Mouse (Mus musculus) MEL (cell line): ENCODE data around the gene Urb2. TPM values are rescaled to one million over a fixed set of nuclear protein-coding genes. Genes with fewer than 3 reads are reported as not detected.
A peak's percentile ranks its signal among the peaks of the same experiment; 100 is the strongest.

Source experiments
- DNase-seq: peaks from one replicate; pipeline ENCODE4 v3.0.0; 2011; ENCODE audit warnings: low read depth, low spot score
- H3K27ac ChIP-seq: 2 replicates; pipeline ENCODE4 v1.5.1; 2012; ENCODE audit warnings: low read depth, mild to moderate bottlenecking, control low read depth, low read length, moderate library complexity; ENCODE audit not compliant: control insufficient read depth
- H3K27me3 ChIP-seq, 2 experiments: fragments of 150-350 bp in 1 of 2; sonication (generic) in 1 of 2; 2 replicates each; pipeline ENCODE4 v1.6.1; 2012; ENCODE audit warnings: low read length in 2 of 2, mild to moderate bottlenecking in 2 of 2, improper control_type of control experiment in 1 of 2, moderate library complexity in 1 of 2; ENCODE audit not compliant: insufficient read depth in 2 of 2, control insufficient read depth in 1 of 2
- H3K36me3 ChIP-seq, 2 experiments: 2 replicates each; pipeline ENCODE4 v1.6.1; 2012 to 2014; ENCODE audit warnings: low read length in 2 of 2, improper control_type of control experiment in 1 of 2, inconsistent platforms in 1 of 2, mild to moderate bottlenecking in 1 of 2; ENCODE audit not compliant: insufficient read depth in 2 of 2, control insufficient read depth in 1 of 2
- H3K4me1 ChIP-seq, 2 experiments: fragments of 150-350 bp in 1 of 2; sonication (generic) in 1 of 2; 2 replicates each; pipeline ENCODE4 v1.6.1; 2012; ENCODE audit warnings: low read length in 2 of 2, improper control_type of control experiment in 1 of 2, mild to moderate bottlenecking in 1 of 2; ENCODE audit not compliant: insufficient read depth in 2 of 2, control insufficient read depth in 1 of 2
- H3K4me3 ChIP-seq, 2 experiments: fragments of 150-350 bp in 1 of 2; sonication (generic) in 1 of 2; 2 replicates each; pipeline ENCODE4 v1.5.1; 2012; ENCODE audit warnings: low read depth in 2 of 2, low read length in 2 of 2, mild to moderate bottlenecking in 2 of 2, moderate library complexity in 2 of 2, control low read depth in 1 of 2, improper control_type of control experiment in 1 of 2; ENCODE audit not compliant: control insufficient read depth in 1 of 2, insufficient read depth in 1 of 2
- H3K79me2 ChIP-seq: 2 replicates; pipeline ENCODE4 v1.6.1; 2012; ENCODE audit warnings: mild to moderate bottlenecking, low read length, moderate library complexity; ENCODE audit not compliant: control insufficient read depth, poor library complexity, insufficient read depth
- H3K9ac ChIP-seq: 2 replicates; pipeline ENCODE4 v1.6.1; 2012; ENCODE audit warnings: low read depth, mild to moderate bottlenecking, control low read depth, low read length, moderate library complexity; ENCODE audit not compliant: control insufficient read depth, poor library complexity, severe bottlenecking
- H3K9me3 ChIP-seq: fragments of 150-350 bp; sonication (generic); replicated peaks from 2 replicates; pipeline ENCODE4 v1.6.1; 2012; ENCODE audit warnings: mild to moderate bottlenecking, low read length, improper control_type of control experiment, moderate library complexity; ENCODE audit not compliant: insufficient read depth
- BHLHE40 ChIP-seq: IDR thresholded peaks from 2 replicates; pipeline ENCODE4 v1.6.1; 2012; ENCODE audit warnings: low read depth, mild to moderate bottlenecking, inconsistent platforms, low read length, improper control_type of control experiment, borderline replicate concordance
- CHD1 ChIP-seq: IDR thresholded peaks from 2 replicates; pipeline ENCODE4 v1.6.1; 2012; ENCODE audit warnings: low read depth, mild to moderate bottlenecking, inconsistent platforms, low read length, improper control_type of control experiment
- CTCF ChIP-seq, 3 experiments: IDR thresholded peaks in 2 of 3; conservative IDR thresholded peaks in 1 of 3; 2 replicates each; pipeline ENCODE4 v1.5.1; 2011 to 2012; ENCODE audit warnings: low read length in 3 of 3, low read depth in 2 of 3, mild to moderate bottlenecking in 2 of 3, improper control_type of control experiment in 1 of 3, inconsistent platforms in 1 of 3, mixed read lengths in 1 of 3, moderate library complexity in 1 of 3; ENCODE audit not compliant: control insufficient read depth in 1 of 3, insufficient read depth in 1 of 3, poor library complexity in 1 of 3, severe bottlenecking in 1 of 3
- EP300 ChIP-seq, 2 experiments: IDR thresholded peaks; 2 replicates each; pipeline ENCODE4 v1.6.1; 2011; ENCODE audit warnings: improper control_type of control experiment in 2 of 2, low read length in 2 of 2, low read depth in 1 of 2, mild to moderate bottlenecking in 1 of 2
- GABPA ChIP-seq: IDR thresholded peaks from 2 replicates; pipeline ENCODE4 v1.6.1; 2012; ENCODE audit warnings: low read depth, mild to moderate bottlenecking, inconsistent platforms, low read length, improper control_type of control experiment, moderate library complexity
- GATA1 ChIP-seq: IDR thresholded peaks from 2 replicates; pipeline ENCODE4 v1.6.1; 2011; ENCODE audit warnings: low read depth, low read length, improper control_type of control experiment
- MYB ChIP-seq: IDR thresholded peaks from 2 replicates; pipeline ENCODE4 v1.6.1; 2011; ENCODE audit warnings: mild to moderate bottlenecking, low read depth, low read length, improper control_type of control experiment
- POLR2AphosphoS2 ChIP-seq: IDR thresholded peaks from 2 replicates; pipeline ENCODE4 v1.6.1; 2011; ENCODE audit warnings: low read length, improper control_type of control experiment
- RAD21 ChIP-seq: IDR thresholded peaks from 2 replicates; pipeline ENCODE4 v1.6.1; 2011; ENCODE audit warnings: mild to moderate bottlenecking, low read depth, low read length, improper control_type of control experiment
- RCOR1 ChIP-seq: IDR thresholded peaks from 2 replicates; pipeline ENCODE4 v1.6.1; 2012; ENCODE audit warnings: low read depth, mild to moderate bottlenecking, inconsistent platforms, low read length, improper control_type of control experiment
- SMC3 ChIP-seq: IDR thresholded peaks from 2 replicates; pipeline ENCODE4 v1.6.1; 2011; ENCODE audit warnings: low read depth, low read length, improper control_type of control experiment
- TBP ChIP-seq: IDR thresholded peaks from 2 replicates; pipeline ENCODE4 v1.8.0; 2011; ENCODE audit warnings: low read depth, low read length, improper control_type of control experiment
- USF1 ChIP-seq: IDR thresholded peaks from 2 replicates; pipeline ENCODE4 v1.6.1; 2014; ENCODE audit warnings: low read depth, mild to moderate bottlenecking, inconsistent platforms, low read length, improper control_type of control experiment, moderate library complexity
- ZC3H11A ChIP-seq: IDR thresholded peaks from 2 replicates; pipeline ENCODE4 v1.6.1; 2012; ENCODE audit warnings: low read depth, mild to moderate bottlenecking, inconsistent platforms, low read length, improper control_type of control experiment
- ZMIZ1 ChIP-seq: IDR thresholded peaks from 2 replicates; pipeline ENCODE4 v1.6.1; 2012; ENCODE audit warnings: low read depth, mild to moderate bottlenecking, inconsistent platforms, low read length, improper control_type of control experiment, moderate library complexity
- polyA plus RNA-seq, 2 experiments: library from polyadenylated mRNA; stranded (reverse) in 1 of 2; unstranded in 1 of 2; fragments of >175 nt in 1 of 2; fragments of >200 nt in 1 of 2; gene quantifications; 2 replicates each; pipeline versions ENCODE4 v1.2.1 to v1.2.4; 2012; ENCODE audit warnings: low replicate concordance in 2 of 2, low read depth in 1 of 2; ENCODE audit not compliant: insufficient read length in 2 of 2, insufficient read depth in 1 of 2, missing spikeins in 1 of 2
- total RNA-seq: library from RNA; depleted of rRNA; stranded (reverse); fragments of 300-350 nt; gene quantifications from 2 replicates; pipeline ENCODE4 v1.2.3, GENCODE M21; 2012

Urb2 gene
- total and polyA plus RNA-seq, 3 experiments, result 31.6 to 82.4 (median 39.7) TPM

- H3K79me2 ChIP-seq, result no peaks in the 10 kb centered on the region
- no peaks in the 10 kb centered on the region for H3K27me3 ChIP-seq
- no peak overlapping the region for H3K9ac ChIP-seq
- no peaks in the 10 kb centered on the region for H3K36me3 ChIP-seq
- H3K27ac ChIP-seq, result no peak overlapping the region
- H3K9me3 ChIP-seq, result no peaks in the 10 kb centered on the region
- TF ChIP-seq EP300 (IDR thresholded peaks at IDR 0.05; ENCODE audit: low read depth in 1 of 2, low read length in 2 of 2), result no peak
- TF ChIP-seq BHLHE40, result no peak
- no peak for TF ChIP-seq GABPA
- TF ChIP-seq GATA1, result no peak
- no peak for TF ChIP-seq ZMIZ1
- TF ChIP-seq ZC3H11A, result no peak
- no peak for TF ChIP-seq TBP
- no peak for TF ChIP-seq POLR2AphosphoS2
- no peak for TF ChIP-seq USF1
- no peak for DNase-seq
- H3K4me3 ChIP-seq, result no peak overlapping the region
- no peaks in the 10 kb centered on the region for H3K4me1 ChIP-seq
These were observed 55.1 kb downstream of the Urb2 start for GRCm38 (mm10) chr8:124076416-124076815.

DNA sequence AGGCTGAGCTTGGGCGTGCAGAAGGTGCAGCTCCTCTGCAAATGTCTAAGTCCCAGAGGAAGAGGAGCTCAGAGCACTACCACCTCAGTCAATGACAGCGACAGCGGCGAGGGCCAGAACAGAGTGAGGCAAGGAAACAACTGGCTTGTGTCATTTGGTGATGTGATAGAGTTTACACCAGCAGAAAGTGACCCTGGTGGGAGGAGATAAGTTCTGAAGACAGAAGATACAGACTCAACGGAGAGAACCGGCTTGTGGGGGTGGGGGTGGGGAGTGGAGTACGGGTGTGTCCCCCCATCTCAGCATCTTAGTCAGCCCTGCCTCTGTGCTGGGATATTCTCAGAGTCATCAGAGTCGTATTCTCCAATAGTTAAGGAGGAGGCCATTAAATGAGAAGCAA is 56.1 kb downstream of the Urb2 start:
- Histone ChIP-seq H3K79me2 (no peaks in the 10 kb centered on the region), H3K36me3 (no peaks in the 10 kb centered on the region), H3K27me3 (no peaks in the 10 kb centered on the region), H3K4me3 (no peak overlapping the region), H3K9ac (no peak overlapping the region), H3K4me1 (no peaks in the 10 kb centered on the region), H3K27ac (no peak overlapping the region), H3K9me3 (no peaks in the 10 kb centered on the region)
- TF ChIP-seq CHD1 (no peak), EP300 (IDR thresholded peaks at IDR 0.05; ENCODE audit: low read depth in 1 of 2, low read length in 2 of 2) (0 out of 4 replicates have a peak, but pooled peaks of 1 of the 2 experiments have one; percentile 24)
- DNase-seq, result peak; percentile 26

- DNase-seq, result peak; percentile 12
- no peaks in the 10 kb centered on the region for H3K36me3 ChIP-seq
- H3K9me3 ChIP-seq, result no peaks in the 10 kb centered on the region
- no peak for TF ChIP-seq ZMIZ1
- TF ChIP-seq CTCF (IDR thresholded peaks at IDR 0.05 in 2 of 3, conservative IDR thresholded peaks at IDR 0.05 in 1 of 3; ENCODE audit: control insufficient read depth in 1 of 3, insufficient read depth in 1 of 3, low read depth in 2 of 3, low read length in 3 of 3, poor library complexity in 1 of 3, severe bottlenecking in 1 of 3), result peak; percentile 5 to 35 (median 27); a peak in 3 of 6 replicates
- TF ChIP-seq RAD21, result peak; percentile 12
- peak; percentile 31; the same call in 1 of the 2 replicates for TF ChIP-seq SMC3
- TF ChIP-seq MYB, result no peak
- TF ChIP-seq RCOR1, result no peak
- TF ChIP-seq CHD1, result no peak
- no peak overlapping the region for H3K9ac ChIP-seq
- no peak overlapping the region for H3K27ac ChIP-seq
- no peaks in the 10 kb centered on the region for H3K4me1 ChIP-seq
- no peaks in the 10 kb centered on the region for H3K79me2 ChIP-seq
- no peaks in the 10 kb centered on the region for H3K27me3 ChIP-seq
- no peak overlapping the region for H3K4me3 ChIP-seq
These were observed 56.7 kb downstream of the Urb2 start for GRCm38 (mm10) chr8:124077998-124078397.
